In the genomic region with DNA sequence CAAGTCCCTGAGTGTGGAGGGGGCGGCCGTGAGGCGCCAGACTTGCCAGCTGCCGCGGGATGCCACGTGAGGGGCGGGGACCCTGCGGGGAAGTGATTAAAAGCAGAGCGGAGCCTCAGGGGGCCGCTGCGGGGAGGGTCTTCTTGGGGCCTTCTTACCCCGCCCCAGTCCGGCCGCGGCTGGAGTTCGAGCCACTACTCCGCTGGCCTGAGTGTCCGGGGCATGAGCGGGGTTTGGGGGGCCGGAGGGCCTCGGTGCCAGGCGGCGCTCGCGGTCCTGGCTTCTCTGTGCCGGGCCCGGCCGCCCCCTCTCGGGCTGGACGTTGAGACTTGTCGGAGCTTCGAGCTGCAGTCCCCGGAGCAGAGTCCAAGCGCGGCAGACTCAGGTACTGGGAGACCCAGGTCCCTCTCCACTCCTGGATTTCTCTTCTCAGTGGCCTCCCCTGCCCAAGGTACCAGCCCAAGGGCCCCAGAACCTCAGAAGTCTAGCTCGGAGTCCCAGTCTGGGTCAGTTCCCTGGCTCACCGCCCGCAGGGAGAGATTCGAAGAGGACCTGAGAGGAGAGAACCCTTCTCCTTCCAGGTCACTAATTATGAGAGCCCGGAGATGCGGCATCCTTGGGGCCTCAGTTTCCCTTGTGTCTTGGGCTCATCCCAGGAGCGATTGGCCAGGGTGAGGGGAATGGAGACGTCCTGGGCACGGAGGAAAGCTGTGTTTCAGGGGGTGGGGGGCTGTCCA, we compare ENCODE assay signal across 8 mouse cellular contexts. TPM values are rescaled to one million over a fixed set of nuclear protein-coding genes. Genes with fewer than 3 reads are reported as not detected.
DNase-seq lines count a peak whose midpoint lies in the region; ATAC-seq and TF ChIP-seq lines count a peak whose summit lies in the region.

A gene (plus strand): TSS at position 76 of the 737 bp plus-strand sequence.

- peak within 1 kb of the TSS; percentile 92 for H3K4me2 ChIP-seq in hindbrain, embryonic 12.5 days (replicated peaks)
- H3K4me2 ChIP-seq in liver, postnatal 0 days (ENCODE audit: low read depth, low read length): peak within 1 kb of the TSS; percentile 56

- WGBS in hindbrain, embryonic 12.5 days: 2% methylated on average over 44 of the region's 44 CpGs
- WGBS in liver, postnatal 0 days (ENCODE audit: insufficient replicate concordance): 2% methylated on average over 44 of the region's 44 CpGs

- peaks cover 77% of the 10 kb centered on the region for H3K27me3 ChIP-seq in hindbrain, embryonic 12.5 days
- peaks cover 64% of the 10 kb centered on the region for H3K27me3 ChIP-seq in liver, postnatal 0 days (ENCODE audit: insufficient read depth, low read length)

- no peak for TF ChIP-seq CTCF in liver, postnatal 0 days (IDR thresholded peaks at IDR 0.05; ENCODE audit: low read depth)

- ATAC-seq in hindbrain, embryonic 12.5 days (ENCODE audit: low FRiP score): peak; percentile 27
- no peak for ATAC-seq in liver, postnatal 0 days

- peak within 1 kb of the TSS; percentile 58 for H3K4me3 ChIP-seq in hindbrain, embryonic 12.5 days
- peak within 1 kb of the TSS; percentile 29 for H3K4me3 ChIP-seq in liver, postnatal 0 days (ENCODE audit: low read depth, low read length)

- peak within 1 kb of the TSS; percentile 63 for H3K9ac ChIP-seq in hindbrain, embryonic 12.5 days
- no peak within 1 kb of the TSS for H3K9ac ChIP-seq in liver, postnatal 0 days (replicated peaks)

- peak in 1 of 2 experiments; percentile 40 for DNase-seq in frontal cortex, adult 2 months (ENCODE audit: extremely low spot score in 1 of 2, low spot score in 1 of 2)
- no peak for DNase-seq in frontal cortex, postnatal 25 days (ENCODE audit: low spot score in 2 of 2)
- peak; percentile 43 for DNase-seq in right cerebral cortex, postnatal 14 days
- DNase-seq in right cerebral cortex, postnatal 25 days: no peak
- no peak for DNase-seq in liver, postnatal 0 days
- DNase-seq in adrenal gland, postnatal 4 days (ENCODE audit: low spot score in 2 of 2): no peak
- DNase-seq in yolk sac, embryonic 10.5 days (ENCODE audit: low spot score): no peak

- H3K9me3 ChIP-seq in hindbrain, embryonic 12.5 days (replicated peaks): no peaks in the 10 kb centered on the region
- H3K9me3 ChIP-seq in liver, postnatal 0 days (ENCODE audit: low read length): no peaks in the 10 kb centered on the region

- H3K36me3 ChIP-seq in hindbrain, embryonic 12.5 days: no peaks in the 10 kb centered on the region
- H3K36me3 ChIP-seq in liver, postnatal 0 days (replicated peaks; ENCODE audit: insufficient read depth, low read length): no peaks in the 10 kb centered on the region

- TF ChIP-seq EP300 in liver, postnatal 0 days (IDR thresholded peaks at IDR 0.05; ENCODE audit: low read depth): no peak

- no peak within 1 kb of the TSS for H3K27ac ChIP-seq in hindbrain, embryonic 12.5 days
- H3K27ac ChIP-seq in liver, postnatal 0 days (ENCODE audit: low read depth): no peak within 1 kb of the TSS

- peaks cover 31% of the 10 kb centered on the region for H3K4me1 ChIP-seq in hindbrain, embryonic 12.5 days
- H3K4me1 ChIP-seq in liver, postnatal 0 days (ENCODE audit: insufficient read depth): 0 out of 2 replicates have a peak, but pooled peaks cover 6% of the 10 kb centered on the region

RNA-seq across cellular contexts. Expression of the gene that starts here (rescaled TPM):
- polyA plus RNA-seq in frontal cortex, adult 2 months (2012; rRNA removed): 61.9 and 68.6 TPM in 2 replicates
- 4.7 and 6.8 TPM in 2 replicates for polyA plus RNA-seq in hindbrain, embryonic 12.5 days (2016; fragmentation: Nextera tagmentation; extraction: Ambion mirVana)
- not detected in 2 replicates for polyA plus RNA-seq in liver, postnatal 0 days (2015; fragmentation: Nextera tagmentation; extraction: Ambion mirVana)
- under 1 TPM; 0.20 to 0.56 TPM for total RNA-seq in adrenal gland, postnatal 4 days (2021)
